11 mouse cellular contexts compared by ENCODE assay signal in the genomic region with DNA sequence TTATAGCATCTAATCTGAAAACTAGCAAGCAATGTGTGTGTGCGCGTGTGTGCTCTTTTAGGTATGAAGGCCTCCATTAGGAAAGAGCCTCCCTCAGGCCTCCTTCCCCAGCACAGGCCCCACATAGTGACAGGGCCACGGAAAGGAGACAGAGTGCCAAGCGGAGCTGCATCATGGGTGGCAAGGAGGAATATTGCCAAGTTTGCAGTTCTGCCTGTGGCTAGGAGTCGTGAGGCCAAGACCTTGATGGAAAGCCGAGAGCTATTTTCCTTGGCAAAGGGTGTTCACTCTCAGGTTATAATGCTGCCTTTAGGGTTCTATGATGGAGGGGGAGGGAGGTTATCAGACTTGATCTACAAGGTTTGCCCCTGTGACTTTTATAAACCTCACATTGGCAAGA. TPM values are rescaled to one million over a fixed set of nuclear protein-coding genes. Genes with fewer than 3 reads are reported as not detected.
DNase-seq lines count a peak whose midpoint lies in the region; ATAC-seq and TF ChIP-seq lines count a peak whose summit lies in the region.
"Had no signal": no experiment of that assay in that cellular context is flagged by ENCODE, and none has a peak within 500 bp of the region (broad histone marks: within the 10 kb centered on the region; RNA-seq: fewer than 3 reads in every experiment).

No protein-coding gene starts in this region.

- no peak overlapping the region for H3K4me2 ChIP-seq in forebrain, postnatal 0 days (ENCODE audit: low read depth)
- H3K4me2 ChIP-seq in forebrain, embryonic 15.5 days (replicated peaks), result no peak overlapping the region
- no peak overlapping the region for H3K4me2 ChIP-seq in kidney, embryonic 16.5 days (replicated peaks; ENCODE audit: low read depth, low read length)
- no peak overlapping the region for H3K4me2 ChIP-seq in kidney, embryonic 14.5 days (replicated peaks; ENCODE audit: low read depth, low read length)
- H3K4me2 ChIP-seq: midbrain, embryonic 12.5 days; neural tube, embryonic 12.5 days had no signal

- H3K27me3 ChIP-seq in forebrain, postnatal 0 days (ENCODE audit: insufficient read depth, low read length), result no peaks in the 10 kb centered on the region
- no peaks in the 10 kb centered on the region for H3K27me3 ChIP-seq in forebrain, embryonic 15.5 days
- H3K27me3 ChIP-seq in kidney, embryonic 16.5 days (ENCODE audit: insufficient read depth, low read length), result no peaks in the 10 kb centered on the region
- no peaks in the 10 kb centered on the region for H3K27me3 ChIP-seq in kidney, embryonic 14.5 days (ENCODE audit: control insufficient read depth, insufficient read depth, low read length)
- H3K27me3 ChIP-seq: CH12.LX; midbrain, embryonic 12.5 days; neural tube, embryonic 12.5 days had no signal

- peak; percentile 26 for DNase-seq in forebrain, postnatal 0 days
- peak; percentile 22 for DNase-seq in kidney, adult 9 months
- peak; percentile 80 for DNase-seq in adrenal gland, adult 2 months
- no peak for DNase-seq in retina, postnatal 1 day

- WGBS in forebrain, postnatal 0 days, result 45% methylated on average over 6 of the region's 6 CpGs
- WGBS in forebrain, embryonic 15.5 days, result 50% methylated on average over 6 of the region's 6 CpGs
- WGBS in kidney, embryonic 16.5 days, result 34% methylated on average over 6 of the region's 6 CpGs
- 45% methylated on average over 6 of the region's 6 CpGs for WGBS in kidney, embryonic 14.5 days

- H3K4me3 ChIP-seq in forebrain, postnatal 0 days (ENCODE audit: low read depth, low read length), result no peak overlapping the region
- no peak overlapping the region for H3K4me3 ChIP-seq in forebrain, embryonic 15.5 days
- H3K4me3 ChIP-seq in kidney, embryonic 16.5 days (ENCODE audit: low read length), result no peak overlapping the region
- no peak overlapping the region for H3K4me3 ChIP-seq in kidney, embryonic 14.5 days (ENCODE audit: low read length)
- H3K4me3 ChIP-seq: layer of hippocampus, adult 2 months; midbrain, embryonic 12.5 days; neural tube, embryonic 12.5 days had no signal

- no peak overlapping the region for H3K27ac ChIP-seq in forebrain, postnatal 0 days (ENCODE audit: low read depth, low read length)
- no peak overlapping the region for H3K27ac ChIP-seq in forebrain, embryonic 15.5 days (replicated peaks)
- no peak overlapping the region for H3K27ac ChIP-seq in kidney, embryonic 16.5 days (ENCODE audit: low read length)
- H3K27ac ChIP-seq in kidney, embryonic 14.5 days (ENCODE audit: low read depth, low read length), result peak overlapping the region; percentile 37; the same call in 1 of the 2 replicates
- H3K27ac ChIP-seq: layer of hippocampus, adult 2 months; midbrain, embryonic 12.5 days; neural tube, embryonic 12.5 days had no signal

- no peak for TF ChIP-seq CTCF in forebrain, postnatal 0 days (IDR thresholded peaks at IDR 0.05; ENCODE audit: low read depth)

- H3K36me3 ChIP-seq in forebrain, postnatal 0 days (ENCODE audit: insufficient read depth), result no peaks in the 10 kb centered on the region
- H3K36me3 ChIP-seq in forebrain, embryonic 15.5 days, result no peaks in the 10 kb centered on the region
- H3K36me3 ChIP-seq in kidney, embryonic 16.5 days (ENCODE audit: insufficient read depth, low read length), result no peaks in the 10 kb centered on the region
- H3K36me3 ChIP-seq in kidney, embryonic 14.5 days (ENCODE audit: control insufficient read depth, insufficient read depth, low read length), result no peaks in the 10 kb centered on the region
- H3K36me3 ChIP-seq: midbrain, embryonic 12.5 days; neural tube, embryonic 12.5 days had no signal

- no peak overlapping the region for H3K9ac ChIP-seq in forebrain, postnatal 0 days
- H3K9ac ChIP-seq in forebrain, embryonic 15.5 days (replicated peaks), result no peak overlapping the region
- no peak overlapping the region for H3K9ac ChIP-seq in kidney, embryonic 16.5 days (replicated peaks; ENCODE audit: low read length)
- H3K9ac ChIP-seq in kidney, embryonic 14.5 days (ENCODE audit: low read depth, low read length), result no peak overlapping the region
- H3K9ac ChIP-seq: midbrain, embryonic 12.5 days; neural tube, embryonic 12.5 days had no signal

- no peak for ATAC-seq in forebrain, postnatal 0 days
- no peak for ATAC-seq in forebrain, embryonic 15.5 days (replicated peaks)
- ATAC-seq in kidney, embryonic 16.5 days (ENCODE audit: low FRiP score, low TSS enrichment), result no peak; the same call in 1 of the 2 replicates
- no peak; the same call in 1 of the 2 replicates for ATAC-seq in kidney, embryonic 14.5 days (ENCODE audit: low FRiP score, low TSS enrichment)

- no peaks in the 10 kb centered on the region for H3K9me3 ChIP-seq in forebrain, postnatal 0 days (ENCODE audit: low read length)
- H3K9me3 ChIP-seq in forebrain, embryonic 15.5 days, result no peaks in the 10 kb centered on the region
- no peaks in the 10 kb centered on the region for H3K9me3 ChIP-seq in kidney, embryonic 16.5 days (ENCODE audit: low read length)
- no peaks in the 10 kb centered on the region for H3K9me3 ChIP-seq in kidney, embryonic 14.5 days (ENCODE audit: control insufficient read depth, low read length)
- H3K9me3 ChIP-seq: midbrain, embryonic 12.5 days; neural tube, embryonic 12.5 days had no signal

- H3K4me1 ChIP-seq in forebrain, postnatal 0 days (ENCODE audit: insufficient read depth), result no peaks in the 10 kb centered on the region
- H3K4me1 ChIP-seq in forebrain, embryonic 15.5 days, result 0 out of 2 replicates have a peak, but pooled peaks cover 5% of the 10 kb centered on the region
- peaks cover 30% of the 10 kb centered on the region for H3K4me1 ChIP-seq in kidney, embryonic 16.5 days (ENCODE audit: insufficient read depth, low read length)
- H3K4me1 ChIP-seq in kidney, embryonic 14.5 days (ENCODE audit: control insufficient read depth, insufficient read depth, low read length), result peaks cover 36% of the 10 kb centered on the region

RNA-seq across cellular contexts. Expression of gene Tpm1, which starts 53.4 kb away (rescaled TPM):
- 131 and 133 TPM in 2 replicates for total RNA-seq in forebrain, postnatal 0 days (2014; rRNA removed)
- polyA plus RNA-seq in forebrain, postnatal 0 days (2015; fragmentation: Nextera tagmentation; extraction: Ambion mirVana), result 120 and 134 TPM in 2 replicates
- 118 and 121 TPM in 2 replicates for polyA plus RNA-seq in forebrain, embryonic 15.5 days (2015; fragmentation: Nextera tagmentation; extraction: Ambion mirVana)
- polyA plus RNA-seq in kidney, embryonic 16.5 days (2015; fragmentation: Nextera tagmentation; extraction: Ambion mirVana), result 578 and 635 TPM in 2 replicates
- total RNA-seq in adrenal gland, adult 2 months (2021), result 100 to 1,000 TPM; 144 to 271 TPM
- polyA plus RNA-seq in adrenal gland, adult 2 months (2012; rRNA removed), result 30.7 and 42.3 TPM in 2 replicates
- polyA plus RNA-seq in kidney, embryonic 14.5 days (2014; fragmentation: Nextera tagmentation; extraction: Ambion mirVana), result 395 and 422 TPM in 2 replicates
